Mouse (Mus musculus) T-helper 17 cell (primary cell): Measurements from ENCODE around the gene Olfr1369-ps1.

Source experiments
- in situ Hi-C, 2 experiments: fragments of 300-600 bp; cut with MboI, MseI; formaldehyde crosslinking; loops; 1 replicate in 1 of 2; 2 replicates in 1 of 2; pipeline ENCODE4 v1.15.1; 2025; ENCODE audit warnings: high pct_unique_total_duplicates in 2 of 2

Gene Olfr1369-ps1

GRCm38 (mm10) chr13:21168371-21169011, 57.2 kb downstream of the Olfr1369-ps1 start:
- in situ Hi-C loops: loop anchor here (10.0 to 25.0 kb wide), 3 partner anchors 66 to 1081 kb away; partner anchors contain the start of gene Elmo1 (in 1 of the 2)
